Mouse (Mus musculus): Measurements from ENCODE around the gene Agap2. TPM values are rescaled to one million over a fixed set of nuclear protein-coding genes. Genes with fewer than 3 reads are reported as not detected.
"Not testable (repeated sequence)": the region's sequence is repeated elsewhere in the genome, so short reads cannot be mapped to it uniquely, and the experiment has no call there.

The Agap2 gene
- total RNA-seq, 4 experiments from 2014 or later = 595 to 685 (median 631) TPM

- DNase-seq (ENCODE audit: low spot score in 2 of 2) = no peak
These were observed 15.7 kb upstream of the Agap2 start for GRCm38 (mm10) chr10:127059174-127059967.

- no peak for DNase-seq (ENCODE audit: low spot score in 2 of 2)
These were observed 14.8 kb upstream of the Agap2 start, which contains the start of gene March9 for GRCm38 (mm10) chr10:127059968-127060916. Gene March9 (minus strand): TSS chr10:127060184.

- no peak for DNase-seq (ENCODE audit: low spot score in 2 of 2)
These were observed 14.0 kb upstream of the Agap2 start for GRCm38 (mm10) chr10:127061085-127061484.

GRCm38 (mm10) chr10:127061513-127061912 is 13.6 kb upstream of the Agap2 start:
- peak in 1 of 2 experiments; percentile 18 for DNase-seq (ENCODE audit: low spot score in 2 of 2)

GRCm38 (mm10) chr10:127062101-127062500 is 13.0 kb upstream of the Agap2 start:
- DNase-seq (ENCODE audit: low spot score in 2 of 2) = not testable (repeated sequence)

GRCm38 (mm10) chr10:127062503-127062902 is 12.6 kb upstream of the Agap2 start:
- no peak for DNase-seq (ENCODE audit: low spot score in 2 of 2)

- DNase-seq (ENCODE audit: low spot score in 2 of 2) = peak; percentile 97 to 98
These were observed 11.7 kb upstream of the Agap2 start, which contains the start of gene Cdk4 for GRCm38 (mm10) chr10:127063239-127063872. Gene Cdk4 (plus strand): TSS chr10:127063534.

- no peak for DNase-seq (ENCODE audit: low spot score in 2 of 2)
These were observed 10.9 kb upstream of the Agap2 start for GRCm38 (mm10) chr10:127063913-127064870.

- DNase-seq (ENCODE audit: low spot score in 2 of 2) = no peak
These were observed 9.1 kb upstream of the Agap2 start for GRCm38 (mm10) chr10:127065981-127066380.

- DNase-seq (ENCODE audit: low spot score in 2 of 2) = no peak
These were observed 8.5 kb upstream of the Agap2 start for GRCm38 (mm10) chr10:127066519-127067018.

- DNase-seq (ENCODE audit: low spot score in 2 of 2) = no peak
These were observed 6.6 kb upstream of the Agap2 start for GRCm38 (mm10) chr10:127068360-127069038.

GRCm38 (mm10) chr10:127069281-127070189 is 5.5 kb upstream of the Agap2 start:
- no peak for DNase-seq (ENCODE audit: low spot score in 2 of 2)

- peak; percentile 84 to 95 for DNase-seq (ENCODE audit: low spot score in 2 of 2)
These were observed 4.6 kb upstream of the Agap2 start, which contains the start of gene Tspan31 for GRCm38 (mm10) chr10:127070190-127071121. Gene Tspan31 (minus strand): TSS chr10:127070264.

- DNase-seq (ENCODE audit: low spot score in 2 of 2) = no peak
These were observed 3.9 kb upstream of the Agap2 start for GRCm38 (mm10) chr10:127071203-127071602.

- not testable (repeated sequence) for DNase-seq (ENCODE audit: low spot score in 2 of 2)
These were observed 2.8 kb upstream of the Agap2 start for GRCm38 (mm10) chr10:127072270-127072669.

- not testable (repeated sequence) for DNase-seq (ENCODE audit: low spot score in 2 of 2)
These were observed 2.1 kb upstream of the Agap2 start for GRCm38 (mm10) chr10:127072969-127073368.

GRCm38 (mm10) chr10:127073981-127074380 is 1.1 kb upstream of the Agap2 start:
- no peak for DNase-seq (ENCODE audit: low spot score in 2 of 2)

Measured in left cerebral cortex, adult 8-10 months (tissue).